Mouse (Mus musculus) erythroid progenitor cell, adult 5-6 weeks (primary cell): Measurements from ENCODE around the gene Flcn. TPM values are rescaled to one million over a fixed set of nuclear protein-coding genes. Genes with fewer than 3 reads are reported as not detected.

Experiments used
- total RNA-seq, 2 experiments: library from RNA; stranded (forward) in 1 of 2; stranded (reverse) in 1 of 2; fragments of 150-400 nt in 1 of 2; fragments of 186-747, 209-891 nt in 1 of 2; gene quantifications; 2 replicates each; pipeline versions ENCODE4 v1.2.3 to v1.2.4; 2015 to 2017; ENCODE audit warnings: low replicate concordance in 2 of 2

Gene Flcn
- total RNA-seq, 2 experiments from 2014 or later = 2.1 to 5.4 TPM

Other genes with a start within 250 kb of the Flcn start
- gene Olfr222, start 233.8 kb downstream of the Flcn start, total RNA-seq (2015; ENCODE audit: low replicate concordance) = not detected in 2 replicates
- not detected in 2 replicates for gene Olfr222, start 233.8 kb downstream of the Flcn start, total RNA-seq (2017; ENCODE audit: low replicate concordance)
- not detected in 2 replicates for gene Olfr223, start 216.7 kb downstream of the Flcn start, total RNA-seq (2015; ENCODE audit: low replicate concordance)
- not detected in 2 replicates for gene Olfr223, start 216.7 kb downstream of the Flcn start, total RNA-seq (2017; ENCODE audit: low replicate concordance)
- 21.4 and 38.2 TPM in 2 replicates for gene Mprip, start 148.7 kb downstream of the Flcn start, total RNA-seq (2015; ENCODE audit: low replicate concordance)
- gene Mprip, start 148.7 kb downstream of the Flcn start, total RNA-seq (2017; ENCODE audit: low replicate concordance) = 20.7 and 44.4 TPM in 2 replicates
- not detected in 2 replicates for gene Pld6, start 22.4 kb downstream of the Flcn start, total RNA-seq (2015; ENCODE audit: low replicate concordance)
- gene Pld6, start 22.4 kb downstream of the Flcn start, total RNA-seq (2017; ENCODE audit: low replicate concordance) = not detected in 2 replicates
- 2.9 and 7.9 TPM in 2 replicates for gene Nt5m, start 29.4 kb upstream of the Flcn start, total RNA-seq (2015; ENCODE audit: low replicate concordance)
- gene Nt5m, start 29.4 kb upstream of the Flcn start, total RNA-seq (2017; ENCODE audit: low replicate concordance) = 2.1 and 2.5 TPM in 2 replicates
- gene Cops3, start 29.8 kb upstream of the Flcn start, total RNA-seq (2015; ENCODE audit: low replicate concordance) = 57.4 and 74.6 TPM in 2 replicates
- 40.9 and 42.7 TPM in 2 replicates for gene Cops3, start 29.8 kb upstream of the Flcn start, total RNA-seq (2017; ENCODE audit: low replicate concordance)
- gene Med9, start 138.2 kb upstream of the Flcn start, total RNA-seq (2015; ENCODE audit: low replicate concordance) = 12.2 and 13.3 TPM in 2 replicates
- gene Med9, start 138.2 kb upstream of the Flcn start, total RNA-seq (2017; ENCODE audit: low replicate concordance) = 9.6 and 13.5 TPM in 2 replicates
- not detected in 2 replicates for gene Rasd1, start 154.9 kb upstream of the Flcn start, total RNA-seq (2015; ENCODE audit: low replicate concordance)
- gene Rasd1, start 154.9 kb upstream of the Flcn start, total RNA-seq (2017; ENCODE audit: low replicate concordance) = not detected in 2 replicates
- 4.0 TPM in 1 of 2 replicates, not detected in the other for gene Pemt, start 236.5 kb upstream of the Flcn start, total RNA-seq (2015; ENCODE audit: low replicate concordance)
- not detected in 2 replicates for gene Pemt, start 236.5 kb upstream of the Flcn start, total RNA-seq (2017; ENCODE audit: low replicate concordance)